Mouse (Mus musculus): ENCODE data around the gene Prickle2. TPM values are rescaled to one million over a fixed set of nuclear protein-coding genes. Genes with fewer than 3 reads are reported as not detected.

Gene Prickle2
- polyA plus RNA-seq, 1 experiment from 2014 or later: 4.4 TPM

- no peaks in the 10 kb centered on the region for H3K27me3 ChIP-seq
- no peak overlapping the region for H3K4me2 ChIP-seq
- WGBS: 87% methylated on average over 3 of the region's 3 CpGs
- no peak for ATAC-seq (replicated peaks; ENCODE audit: insufficient number of reproducible peaks, insufficient read depth, low FRiP score, low read depth)
- H3K36me3 ChIP-seq: peaks cover 16% of the 10 kb centered on the region
- no peaks in the 10 kb centered on the region for H3K9me3 ChIP-seq (replicated peaks)
- H3K4me1 ChIP-seq (replicated peaks): 0 out of 2 replicates have a peak, but pooled peaks cover 4% of the 10 kb centered on the region
- H3K9ac ChIP-seq: no peak overlapping the region
- no peak overlapping the region for H3K27ac ChIP-seq
- no peak overlapping the region for H3K4me3 ChIP-seq
Measured at GRCm38 (mm10) chr6:92409788-92410187, 296.2 kb downstream of the Prickle2 start.

- no peak overlapping the region for H3K9ac ChIP-seq
- H3K9me3 ChIP-seq (replicated peaks): no peaks in the 10 kb centered on the region
- 77% methylated on average over 5 of the region's 5 CpGs for WGBS
- H3K36me3 ChIP-seq: peaks cover 17% of the 10 kb centered on the region
- no peaks in the 10 kb centered on the region for H3K27me3 ChIP-seq
- no peak overlapping the region for H3K27ac ChIP-seq
- no peak overlapping the region for H3K4me3 ChIP-seq
- no peak overlapping the region for H3K4me2 ChIP-seq
- no peaks in the 10 kb centered on the region for H3K4me1 ChIP-seq (replicated peaks)
- no peak for ATAC-seq (replicated peaks; ENCODE audit: insufficient number of reproducible peaks, insufficient read depth, low FRiP score, low read depth)
Measured at GRCm38 (mm10) chr6:92407259-92407658, 298.7 kb downstream of the Prickle2 start.

- H3K4me3 ChIP-seq: no peak overlapping the region
- 72% methylated on average over 8 of the region's 8 CpGs for WGBS
- H3K4me1 ChIP-seq (replicated peaks): no peaks in the 10 kb centered on the region
- H3K9me3 ChIP-seq (replicated peaks): no peaks in the 10 kb centered on the region
- H3K4me2 ChIP-seq: no peak overlapping the region
- ATAC-seq (replicated peaks; ENCODE audit: insufficient number of reproducible peaks, insufficient read depth, low FRiP score, low read depth): no peak
- no peaks in the 10 kb centered on the region for H3K27me3 ChIP-seq
- no peak overlapping the region for H3K27ac ChIP-seq
- no peak overlapping the region for H3K9ac ChIP-seq
- H3K36me3 ChIP-seq: peaks cover 11% of the 10 kb centered on the region
Measured at GRCm38 (mm10) chr6:92405571-92405970, 300.4 kb downstream of the Prickle2 start.

- Histone ChIP-seq H3K27ac (no peak overlapping the region), H3K9me3 (replicated peaks) (no peaks in the 10 kb centered on the region), H3K4me1 (replicated peaks) (no peaks in the 10 kb centered on the region), H3K27me3 (no peaks in the 10 kb centered on the region), H3K4me3 (no peak overlapping the region), H3K9ac (no peak overlapping the region), H3K36me3 (no peaks in the 10 kb centered on the region), H3K4me2 (no peak overlapping the region)
- 85% methylated on average over 6 of the region's 6 CpGs for WGBS
- ATAC-seq (replicated peaks; ENCODE audit: insufficient number of reproducible peaks, insufficient read depth, low FRiP score, low read depth): no peak
Measured at GRCm38 (mm10) chr6:92397876-92398275, 308.1 kb downstream of the Prickle2 start.

- Histone ChIP-seq H3K9me3 (replicated peaks) (no peaks in the 10 kb centered on the region), H3K36me3 (no peaks in the 10 kb centered on the region), H3K27ac (no peak overlapping the region), H3K4me1 (replicated peaks) (no peaks in the 10 kb centered on the region), H3K9ac (no peak overlapping the region), H3K4me2 (no peak overlapping the region), H3K27me3 (no peaks in the 10 kb centered on the region), H3K4me3 (no peak overlapping the region)
- WGBS: 54% methylated on average over 4 of the region's 4 CpGs
- no peak for ATAC-seq (replicated peaks; ENCODE audit: insufficient number of reproducible peaks, insufficient read depth, low FRiP score, low read depth)
Measured at GRCm38 (mm10) chr6:92395556-92395955, 310.4 kb downstream of the Prickle2 start.

- no peaks in the 10 kb centered on the region for H3K9me3 ChIP-seq (replicated peaks)
- no peak for ATAC-seq (replicated peaks; ENCODE audit: insufficient number of reproducible peaks, insufficient read depth, low FRiP score, low read depth)
- no peak overlapping the region for H3K27ac ChIP-seq
- no peaks in the 10 kb centered on the region for H3K27me3 ChIP-seq
- H3K4me2 ChIP-seq: no peak overlapping the region
- no peaks in the 10 kb centered on the region for H3K4me1 ChIP-seq (replicated peaks)
- no peaks in the 10 kb centered on the region for H3K36me3 ChIP-seq
- no peak overlapping the region for H3K9ac ChIP-seq
- WGBS: 63% methylated on average over 1 of the region's 1 CpGs
- no peak overlapping the region for H3K4me3 ChIP-seq
Measured at GRCm38 (mm10) chr6:92395143-92395542, 310.8 kb downstream of the Prickle2 start.

- no peaks in the 10 kb centered on the region for H3K9me3 ChIP-seq (replicated peaks)
- H3K4me1 ChIP-seq (replicated peaks): no peaks in the 10 kb centered on the region
- H3K36me3 ChIP-seq: no peaks in the 10 kb centered on the region
- H3K4me3 ChIP-seq: no peak overlapping the region
- H3K27ac ChIP-seq: no peak overlapping the region
- ATAC-seq (replicated peaks; ENCODE audit: insufficient number of reproducible peaks, insufficient read depth, low FRiP score, low read depth): no peak
- WGBS: 76% methylated on average over 5 of the region's 5 CpGs
- H3K4me2 ChIP-seq: no peak overlapping the region
- no peaks in the 10 kb centered on the region for H3K27me3 ChIP-seq
- no peak overlapping the region for H3K9ac ChIP-seq
Measured at GRCm38 (mm10) chr6:92394628-92395027, 311.3 kb downstream of the Prickle2 start.

GRCm38 (mm10) chr6:92390321-92390720 lies 315.6 kb downstream of the Prickle2 start:
- H3K4me3 ChIP-seq: no peak overlapping the region
- H3K4me1 ChIP-seq (replicated peaks): no peaks in the 10 kb centered on the region
- H3K4me2 ChIP-seq: no peak overlapping the region
- no peak overlapping the region for H3K9ac ChIP-seq
- no peak overlapping the region for H3K27ac ChIP-seq
- no peaks in the 10 kb centered on the region for H3K27me3 ChIP-seq
- no peak for ATAC-seq (replicated peaks; ENCODE audit: insufficient number of reproducible peaks, insufficient read depth, low FRiP score, low read depth)
- no peaks in the 10 kb centered on the region for H3K9me3 ChIP-seq (replicated peaks)
- 79% methylated on average over 4 of the region's 4 CpGs for WGBS
- H3K36me3 ChIP-seq: no peaks in the 10 kb centered on the region

- no peaks in the 10 kb centered on the region for H3K4me1 ChIP-seq (replicated peaks)
- ATAC-seq (replicated peaks; ENCODE audit: insufficient number of reproducible peaks, insufficient read depth, low FRiP score, low read depth): no peak
- H3K36me3 ChIP-seq: no peaks in the 10 kb centered on the region
- no peak overlapping the region for H3K27ac ChIP-seq
- no peaks in the 10 kb centered on the region for H3K9me3 ChIP-seq (replicated peaks)
- no peak overlapping the region for H3K9ac ChIP-seq
- no peak overlapping the region for H3K4me3 ChIP-seq
- no peak overlapping the region for H3K4me2 ChIP-seq
- WGBS: 78% methylated on average over 5 of the region's 5 CpGs
- H3K27me3 ChIP-seq: no peaks in the 10 kb centered on the region
Measured at GRCm38 (mm10) chr6:92388681-92389080, 317.3 kb downstream of the Prickle2 start.

GRCm38 (mm10) chr6:92383196-92383782 lies 322.7 kb downstream of the Prickle2 start:
- no peaks in the 10 kb centered on the region for H3K4me1 ChIP-seq (replicated peaks)
- no peak overlapping the region for H3K4me2 ChIP-seq
- H3K36me3 ChIP-seq: no peaks in the 10 kb centered on the region
- ATAC-seq (replicated peaks; ENCODE audit: insufficient number of reproducible peaks, insufficient read depth, low FRiP score, low read depth): no peak
- H3K27me3 ChIP-seq: no peaks in the 10 kb centered on the region
- no peaks in the 10 kb centered on the region for H3K9me3 ChIP-seq (replicated peaks)
- 75% methylated on average over 14 of the region's 14 CpGs for whole genome bisulfite sequencing
- no peak overlapping the region for H3K27ac ChIP-seq
- H3K4me3 ChIP-seq: no peak overlapping the region
- no peak overlapping the region for H3K9ac ChIP-seq

- Histone ChIP-seq H3K9ac (no peak overlapping the region), H3K4me1 (replicated peaks) (no peaks in the 10 kb centered on the region), H3K36me3 (no peaks in the 10 kb centered on the region), H3K27ac (no peak overlapping the region), H3K4me3 (no peak overlapping the region), H3K27me3 (no peaks in the 10 kb centered on the region), H3K9me3 (replicated peaks) (no peaks in the 10 kb centered on the region), H3K4me2 (no peak overlapping the region)
- ATAC-seq (replicated peaks; ENCODE audit: insufficient number of reproducible peaks, insufficient read depth, low FRiP score, low read depth): no peak
- 80% methylated on average over 10 of the region's 10 CpGs for WGBS
Measured at GRCm38 (mm10) chr6:92381085-92381484, 324.9 kb downstream of the Prickle2 start.

GRCm38 (mm10) chr6:92374826-92375225 lies 331.1 kb downstream of the Prickle2 start:
- Histone ChIP-seq H3K9me3 (replicated peaks) (no peaks in the 10 kb centered on the region), H3K4me2 (no peak overlapping the region), H3K27me3 (no peaks in the 10 kb centered on the region), H3K27ac (no peak overlapping the region), H3K4me3 (no peak overlapping the region), H3K36me3 (no peaks in the 10 kb centered on the region), H3K4me1 (replicated peaks) (no peaks in the 10 kb centered on the region), H3K9ac (no peak overlapping the region)
- 76% methylated on average over 6 of the region's 6 CpGs for WGBS
- ATAC-seq (replicated peaks; ENCODE audit: insufficient number of reproducible peaks, insufficient read depth, low FRiP score, low read depth): no peak
